Mouse (Mus musculus): ENCODE data around the gene Epm2aip1. TPM values are rescaled to one million over a fixed set of nuclear protein-coding genes. Genes with fewer than 3 reads are reported as not detected.

Epm2aip1 gene
- total and polyA plus RNA-seq, 3 experiments = 3.4 to 7.4 TPM; not detected in 1

- DNase-seq (ENCODE audit: low read depth, low spot score) = peak; percentile 47
- H3K27ac ChIP-seq (ENCODE audit: control insufficient read depth, low read depth, low read length) = no peak overlapping the region
- H3K9me3 ChIP-seq (replicated peaks; ENCODE audit: insufficient read depth, low read length) = no peaks in the 10 kb centered on the region
- H3K4me3 ChIP-seq (ENCODE audit: control insufficient read depth in 1 of 2, insufficient read depth in 1 of 2, low read depth in 2 of 2, low read length in 2 of 2) = peak overlapping the region in 1 of 2 experiments; percentile 8; a peak in 2 of 4 replicates
- H3K79me2 ChIP-seq (ENCODE audit: control insufficient read depth, insufficient read depth, low read length, poor library complexity) = peaks cover 44% of the 10 kb centered on the region
- H3K36me3 ChIP-seq (ENCODE audit: control insufficient read depth in 1 of 2, insufficient read depth in 2 of 2, low read length in 2 of 2) = peaks cover 0 to 46% of the 10 kb centered on the region in 2 experiments
- no peak overlapping the region for H3K9ac ChIP-seq (ENCODE audit: control insufficient read depth, low read depth, low read length, poor library complexity, severe bottlenecking)
- no peaks in the 10 kb centered on the region for H3K27me3 ChIP-seq (ENCODE audit: control insufficient read depth in 1 of 2, insufficient read depth in 2 of 2, low read length in 2 of 2)
- peaks cover 7 to 11% of the 10 kb centered on the region in 2 experiments for H3K4me1 ChIP-seq (ENCODE audit: control insufficient read depth in 1 of 2, insufficient read depth in 2 of 2, low read length in 2 of 2)
- TF ChIP-seq MAX (IDR thresholded peaks at IDR 0.05; ENCODE audit: low read length) (no peak), MYC (IDR thresholded peaks at IDR 0.05; ENCODE audit: low read depth, low read length) (no peak), POLR2A (IDR thresholded peaks at IDR 0.05; ENCODE audit: control insufficient read depth in 1 of 2, insufficient read depth in 1 of 2, low read depth in 1 of 2, low read length in 2 of 2, poor library complexity in 1 of 2) (no peak), RCOR1 (IDR thresholded peaks at IDR 0.05; ENCODE audit: low read depth, low read length) (peak; percentile 89), ETS1 (IDR thresholded peaks at IDR 0.05; ENCODE audit: low read depth, low read length) (peak; percentile 61; the same call in 1 of the 2 replicates), ZKSCAN1 (IDR thresholded peaks at IDR 0.05; ENCODE audit: low read depth, low read length) (no peak), MXI1 (IDR thresholded peaks at IDR 0.05; ENCODE audit: low read depth, low read length) (no peak), GATA1 (IDR thresholded peaks at IDR 0.05; ENCODE audit: low read depth, low read length) (peak; percentile 61), KAT2A (conservative IDR thresholded peaks at IDR 0.05; ENCODE audit: low read depth, low read length) (no peak), MYB (IDR thresholded peaks at IDR 0.05; ENCODE audit: low read depth, low read length) (no peak), CHD1 (IDR thresholded peaks at IDR 0.05; ENCODE audit: low read depth, low read length) (peak; percentile 66; the same call in 1 of the 2 replicates), SIN3A (IDR thresholded peaks at IDR 0.05; ENCODE audit: low read length) (no peak), TBP (IDR thresholded peaks at IDR 0.05; ENCODE audit: low read depth, low read length) (no peak), RAD21 (IDR thresholded peaks at IDR 0.05; ENCODE audit: low read depth, low read length) (no peak), HCFC1 (IDR thresholded peaks at IDR 0.05; ENCODE audit: low read depth, low read length) (no peak), EP300 (IDR thresholded peaks at IDR 0.05; ENCODE audit: low read depth in 1 of 2, low read length in 2 of 2) (peak; percentile 46 to 51; a peak in 3 of 4 replicates), NELFE (IDR thresholded peaks at IDR 0.05; ENCODE audit: low read depth, low read length) (no peak), ELF1 (IDR thresholded peaks at IDR 0.05; ENCODE audit: low read depth, low read length) (no peak), NRF1 (IDR thresholded peaks at IDR 0.05; ENCODE audit: insufficient read depth, low read depth, low read length, poor library complexity, severe bottlenecking) (no peak), MEF2A (IDR thresholded peaks at IDR 0.05; ENCODE audit: extremely low read depth, insufficient replicate concordance, low read depth, low read length, poor library complexity, severe bottlenecking) (no peak), GABPA (IDR thresholded peaks at IDR 0.05; ENCODE audit: low read depth, low read length) (no peak), ZC3H11A (IDR thresholded peaks at IDR 0.05; ENCODE audit: low read depth, low read length) (no peak), USF2 (IDR thresholded peaks at IDR 0.05; ENCODE audit: borderline replicate concordance in 1 of 2, insufficient read depth in 1 of 2, low read depth in 1 of 2, low read length in 2 of 2) (no peak), BHLHE40 (IDR thresholded peaks at IDR 0.05; ENCODE audit: borderline replicate concordance, low read depth, low read length) (no peak), ZMIZ1 (IDR thresholded peaks at IDR 0.05; ENCODE audit: low read depth, low read length) (no peak), JUND (IDR thresholded peaks at IDR 0.05; ENCODE audit: low read depth, low read length) (no peak), TAL1 (IDR thresholded peaks at IDR 0.05; ENCODE audit: low read length) (no peak), USF1 (IDR thresholded peaks at IDR 0.05; ENCODE audit: low read depth, low read length) (no peak), CHD2 (IDR thresholded peaks at IDR 0.05; ENCODE audit: low read length) (peak; percentile 36; the same call in 1 of the 2 replicates), SMC3 (IDR thresholded peaks at IDR 0.05; ENCODE audit: low read depth, low read length) (no peak), ZNF384 (IDR thresholded peaks at IDR 0.05; ENCODE audit: low read depth, low read length) (no peak), MAZ (IDR thresholded peaks at IDR 0.05; ENCODE audit: low read depth, low read length) (no peak), MAFK (IDR thresholded peaks at IDR 0.05; ENCODE audit: borderline replicate concordance, low read depth, low read length) (no peak), CTCF (IDR thresholded peaks at IDR 0.05 in 2 of 3, conservative IDR thresholded peaks at IDR 0.05 in 1 of 3; ENCODE audit: control insufficient read depth in 1 of 3, insufficient read depth in 1 of 3, low read depth in 2 of 3, low read length in 3 of 3, poor library complexity in 1 of 3, severe bottlenecking in 1 of 3) (no peak), TCF12 (IDR thresholded peaks at IDR 0.05; ENCODE audit: low read depth, low read length) (no peak), POLR2AphosphoS5 (IDR thresholded peaks at IDR 0.05; ENCODE audit: borderline replicate concordance, low read depth, low read length) (no peak), E2F4 (IDR thresholded peaks at IDR 0.05; ENCODE audit: borderline replicate concordance, low read depth, low read length) (no peak), POLR2AphosphoS2 (IDR thresholded peaks at IDR 0.05; ENCODE audit: low read length) (no peak; the same call in 1 of the 2 replicates)
Observed at GRCm38 (mm10) chr9:111275156-111275555, 3.4 kb downstream of the Epm2aip1 start.

Measured in MEL (cell line).